Mouse (Mus musculus): ENCODE measurements around the gene Slit3. TPM values are rescaled to one million over a fixed set of nuclear protein-coding genes. Genes with fewer than 3 reads are reported as not detected.

The Slit3 gene
- total RNA-seq, 2 experiments from 2014 or later = not detected

DNA sequence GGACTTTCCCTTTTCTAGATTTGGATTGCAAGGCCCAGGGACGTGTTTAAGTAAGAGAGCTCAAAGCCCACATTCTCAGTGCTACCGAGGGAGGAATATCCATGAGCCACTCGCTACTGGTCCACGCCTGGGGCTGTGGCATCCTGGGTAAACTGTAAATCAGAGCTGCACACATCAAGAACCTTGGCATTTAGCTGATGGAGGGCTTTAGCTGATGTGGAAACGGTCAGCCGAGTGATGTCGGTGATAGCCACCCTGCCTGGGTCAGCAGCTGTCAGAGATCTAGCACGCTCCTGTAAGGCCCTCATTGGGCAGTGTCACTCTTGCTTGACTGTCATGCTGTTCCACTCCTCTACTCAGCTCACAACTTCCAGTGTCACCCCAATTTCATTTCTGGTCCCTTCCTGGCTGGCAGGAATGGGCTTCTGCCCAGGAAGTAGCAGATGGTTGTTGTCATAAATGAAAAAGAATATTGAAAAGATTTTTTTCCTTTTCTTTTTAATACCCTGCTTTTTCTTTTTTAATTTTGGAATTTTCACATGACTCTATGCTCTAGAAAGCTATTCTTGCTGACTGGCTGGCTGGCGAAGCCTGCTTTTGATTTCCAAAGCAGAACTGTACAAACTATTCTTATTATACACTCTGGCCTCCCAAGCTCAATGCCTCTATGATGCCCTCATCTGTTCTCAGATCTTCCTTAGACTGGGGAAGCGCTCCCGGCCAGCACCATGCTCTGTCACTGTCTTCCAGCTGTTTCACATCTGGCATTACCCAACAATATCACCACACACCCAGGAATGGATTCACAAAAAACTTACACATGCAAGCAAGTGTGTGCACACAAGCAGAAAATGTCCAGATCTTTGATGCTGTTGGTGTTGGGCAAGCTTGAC is 635.6 kb downstream of the Slit3 start:
- no peak for ATAC-seq (replicated peaks; ENCODE audit: low FRiP score, poor library complexity, severe bottlenecking)

Data from erythroblast, adult 5-6 weeks (primary cell).